Mouse (Mus musculus) neural tube, embryonic 10.5 days (tissue): Measurements from ENCODE around the gene Mgst2.
A peak's percentile ranks its signal among the peaks of the same experiment; 100 is the strongest.

Experiments
- DNase-seq: peaks from one replicate; pipeline ENCODE4 v3.0.0-alpha.2; 2017; ENCODE audit warnings: low spot score; ENCODE audit errors: extremely low spot score

Mgst2 gene

DNA sequence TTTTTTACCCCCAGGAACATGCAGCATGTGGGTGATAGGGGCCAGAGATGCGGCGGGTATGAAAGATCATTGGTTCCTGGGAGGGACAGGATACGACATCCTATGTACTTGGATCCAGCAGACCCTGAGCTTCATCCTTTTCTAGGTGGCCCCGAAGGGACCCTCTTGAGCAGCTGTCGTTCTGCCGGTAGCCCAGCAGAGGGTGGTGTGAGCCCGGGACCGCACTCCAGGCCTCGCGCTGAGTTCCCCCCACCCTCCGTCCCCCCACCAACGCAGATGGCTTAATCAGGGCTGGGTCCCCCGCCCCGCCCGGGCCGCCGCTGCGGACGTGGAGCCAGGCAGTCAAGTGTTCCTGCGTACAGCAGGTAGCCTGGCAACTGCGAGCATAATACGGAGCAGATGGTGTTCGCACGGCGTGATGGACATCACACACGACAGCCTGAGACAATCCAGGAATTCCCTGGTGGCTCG lies 41.2 kb downstream of the Mgst2 start:
- peak; percentile 95 for DNase-seq

DNA sequence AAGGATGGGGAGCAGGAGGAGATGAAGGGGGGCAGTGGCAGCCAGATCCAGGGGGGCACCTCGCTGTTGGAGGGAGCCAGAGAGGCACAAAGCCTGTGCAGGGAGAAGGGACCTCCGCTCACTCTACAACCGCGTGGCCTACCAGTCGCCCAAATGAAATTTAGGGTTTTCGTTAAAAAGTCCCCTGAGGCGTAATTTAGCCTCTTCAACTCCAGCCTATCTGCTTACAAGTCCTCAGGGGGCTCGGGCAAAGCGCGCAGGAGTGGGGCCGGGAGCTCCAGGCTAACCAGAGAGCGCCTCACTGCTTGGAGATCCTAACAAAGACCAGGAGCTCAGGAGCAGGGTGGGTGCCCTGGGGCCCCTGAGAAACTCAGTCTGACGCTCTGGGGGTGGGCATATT lies 41.8 kb downstream of the Mgst2 start:
- DNase-seq = peak; percentile 73

DNA sequence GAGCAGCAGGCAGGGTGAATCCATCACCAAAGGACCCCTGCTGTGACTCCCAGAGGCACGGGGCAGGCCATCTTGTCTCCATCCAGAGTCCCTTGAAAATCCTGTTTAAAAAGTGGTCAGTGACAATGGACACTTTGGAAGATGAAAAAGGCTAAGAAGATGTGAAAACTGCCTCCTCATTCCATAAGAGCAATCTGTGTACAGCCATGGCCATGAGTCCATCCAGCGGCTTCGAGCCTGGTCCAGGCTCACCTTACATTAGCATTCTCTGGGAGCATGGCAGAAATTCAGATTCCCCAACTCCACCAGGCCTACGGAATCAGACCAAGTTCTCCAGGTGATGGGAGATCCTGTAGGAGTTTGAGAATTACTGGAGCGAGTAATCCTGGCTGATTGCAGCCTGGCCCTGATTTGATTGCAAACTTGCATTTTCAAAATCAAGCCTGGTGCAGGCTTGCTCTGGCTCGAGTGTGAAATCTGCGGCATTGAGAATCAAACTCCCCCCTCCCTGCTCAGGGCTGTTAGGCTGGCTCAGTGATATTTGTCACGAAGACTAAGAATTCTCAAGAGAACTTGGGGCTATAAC lies 42.6 kb downstream of the Mgst2 start:
- DNase-seq = peak; percentile 35

DNA sequence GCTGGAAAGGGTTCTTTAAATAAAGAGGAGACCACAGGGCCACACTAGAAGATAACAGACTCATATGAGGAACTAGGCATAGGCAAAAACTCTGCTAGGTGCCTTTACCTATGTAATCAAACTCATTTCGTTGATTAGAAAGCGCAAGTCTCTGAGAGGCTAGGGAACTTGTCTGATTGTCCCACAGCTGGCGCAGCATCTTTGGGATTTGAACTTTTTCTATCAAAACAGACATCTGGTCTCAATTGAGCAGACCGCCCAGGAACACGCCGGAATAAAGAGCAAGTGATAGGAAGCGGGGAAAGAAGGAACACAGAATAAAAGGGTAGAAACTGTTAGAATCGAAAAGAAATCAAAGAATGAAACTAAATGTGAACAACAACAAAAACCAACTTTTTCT lies 43.3 kb downstream of the Mgst2 start:
- peak; percentile 27 for DNase-seq

DNA sequence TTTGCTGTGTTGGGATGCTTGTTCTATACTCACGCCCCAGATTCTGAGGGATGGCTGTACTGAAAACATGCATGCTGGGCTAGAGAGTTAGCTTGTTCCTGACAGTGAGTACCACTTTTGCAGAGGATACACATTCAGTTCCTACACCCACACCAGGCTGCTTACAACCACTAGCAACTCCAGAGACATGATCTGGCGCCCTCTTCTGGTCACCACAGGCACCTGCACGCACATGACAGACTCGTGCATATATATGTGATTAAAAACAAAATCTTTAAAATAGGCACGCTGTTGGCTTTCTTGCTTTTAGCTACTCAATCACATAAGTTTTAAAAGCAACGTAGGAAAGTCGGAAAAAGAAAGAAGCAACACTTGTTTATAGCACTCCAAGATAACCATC lies 45.1 kb downstream of the Mgst2 start:
- no peak for DNase-seq

DNA sequence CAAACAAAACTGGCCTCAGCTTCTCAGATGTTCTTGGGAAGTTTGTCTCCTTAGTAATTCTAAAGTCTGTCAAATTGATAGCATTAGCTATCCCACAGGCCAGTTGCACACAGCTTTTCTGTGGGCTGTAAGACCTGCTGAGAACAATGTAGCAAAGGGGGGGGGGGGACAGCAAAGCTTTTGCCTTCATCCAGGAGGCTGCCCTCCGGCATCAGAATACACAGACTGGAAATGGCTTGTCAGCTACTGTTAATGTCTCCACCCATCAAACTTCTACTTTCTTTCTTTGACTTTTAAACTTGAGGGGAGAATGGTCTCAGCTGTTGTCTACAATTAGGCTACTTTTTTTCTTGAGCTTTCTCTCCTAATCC lies 48.2 kb downstream of the Mgst2 start:
- DNase-seq = no peak

DNA sequence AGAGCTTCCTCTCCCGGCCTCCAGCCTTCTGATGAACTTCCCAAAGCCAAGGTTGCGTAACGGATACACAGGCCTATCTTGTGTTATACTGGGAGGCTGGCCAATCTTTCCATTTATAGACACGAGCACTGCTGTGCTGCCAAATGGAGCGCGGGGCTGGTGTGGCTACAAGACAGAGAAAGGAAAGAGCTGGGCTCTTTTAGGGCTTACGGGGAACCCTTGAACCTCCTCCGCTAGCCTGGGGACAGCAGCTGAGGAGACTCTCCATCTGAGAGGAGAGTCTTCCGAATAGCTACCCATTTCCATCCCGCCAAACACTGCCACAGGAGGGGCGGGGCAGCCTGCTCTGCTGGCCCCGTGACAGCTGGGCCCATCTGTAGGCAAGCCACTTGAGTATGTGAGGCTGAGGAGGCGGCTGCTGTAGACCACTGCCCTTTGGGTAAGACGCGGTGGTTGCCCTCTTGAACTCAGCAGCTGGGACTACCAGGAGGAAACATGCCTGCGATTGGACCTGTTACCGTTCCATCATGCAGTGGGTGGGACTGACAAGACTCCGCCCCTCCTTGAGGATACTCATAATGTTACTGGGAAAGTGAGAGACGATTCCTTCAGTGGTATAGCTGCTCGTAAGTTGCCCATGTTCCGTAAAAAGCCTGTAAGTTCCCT lies 48.7 kb downstream of the Mgst2 start:
- peak; percentile 39 for DNase-seq

DNA sequence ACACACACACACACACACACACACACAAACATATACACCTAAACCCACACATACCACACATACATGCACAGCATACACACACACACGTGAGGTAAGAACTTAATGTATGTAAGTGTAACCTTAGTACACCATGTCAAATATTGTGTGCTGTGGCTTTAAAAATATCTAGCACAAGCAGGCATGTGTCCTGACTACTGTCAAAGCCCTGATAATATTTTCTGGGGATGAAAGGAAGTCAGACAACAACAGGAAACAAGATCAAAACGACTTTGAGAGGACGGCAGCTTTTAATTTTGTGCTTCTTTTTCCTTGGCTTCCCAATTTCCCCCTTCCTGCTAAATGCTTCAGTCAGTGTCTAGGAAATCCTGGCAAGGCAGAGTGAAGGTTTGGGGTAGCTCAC lies 52.2 kb downstream of the Mgst2 start:
- DNase-seq = no peak

DNA sequence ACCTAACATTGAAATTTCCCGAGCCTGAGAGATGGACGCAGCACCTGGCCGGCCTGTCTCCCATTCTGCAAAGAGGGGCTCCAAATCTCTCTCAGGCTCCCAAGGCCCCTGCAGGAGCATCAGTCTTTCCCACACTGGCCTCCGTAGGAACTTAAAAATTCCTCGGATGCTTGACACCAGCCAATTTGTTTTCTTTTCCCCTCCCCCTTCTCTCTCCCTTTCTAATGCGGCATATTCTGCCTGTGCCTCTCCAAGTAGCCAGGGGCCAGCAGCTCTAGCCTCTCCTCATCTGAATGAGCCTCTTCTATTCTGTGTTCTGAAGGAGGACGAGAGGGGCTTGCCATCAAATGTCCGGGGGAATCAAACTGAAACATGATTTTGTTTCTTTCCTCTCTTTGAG lies 53.1 kb downstream of the Mgst2 start:
- peak; percentile 43 for DNase-seq

DNA sequence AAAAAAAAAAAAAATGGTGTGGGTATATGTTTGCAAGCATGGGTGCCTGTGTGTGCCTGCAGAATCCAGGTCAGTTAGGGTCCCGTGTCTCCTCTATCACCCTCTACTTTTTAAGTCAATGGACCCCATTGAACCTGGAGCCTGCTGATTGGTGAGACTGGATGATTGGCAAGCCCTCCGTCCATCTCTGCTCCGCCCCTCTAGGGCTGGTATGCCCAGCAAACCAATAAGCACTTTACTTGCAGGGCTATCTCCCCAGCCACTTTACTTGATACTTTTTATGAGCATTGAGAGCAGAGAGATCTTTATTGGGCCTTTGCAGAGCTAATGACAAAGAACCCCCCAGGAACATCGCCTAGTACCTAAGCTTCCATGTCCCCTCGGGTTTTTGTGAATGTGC lies 54.3 kb downstream of the Mgst2 start:
- DNase-seq = no peak

DNA sequence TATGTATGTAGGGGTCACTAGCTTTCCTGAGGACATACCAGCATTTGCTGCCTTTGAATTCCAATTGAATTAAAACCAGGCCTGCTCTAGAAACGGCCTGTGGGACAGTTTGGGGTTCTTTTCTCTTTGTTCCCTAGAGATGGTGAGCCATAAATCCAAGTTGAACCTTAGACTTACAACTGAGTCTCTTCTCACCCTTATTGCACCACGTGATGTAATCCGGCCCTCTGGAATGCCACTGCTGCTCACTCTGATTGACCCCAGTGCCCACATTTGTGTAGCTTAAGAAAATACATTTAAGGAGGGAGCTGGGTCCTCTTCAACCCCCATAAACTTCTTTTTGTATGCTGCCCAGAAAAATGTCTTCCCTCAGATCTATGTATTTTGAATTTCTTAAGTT lies 57.3 kb downstream of the Mgst2 start:
- DNase-seq = no peak

DNA sequence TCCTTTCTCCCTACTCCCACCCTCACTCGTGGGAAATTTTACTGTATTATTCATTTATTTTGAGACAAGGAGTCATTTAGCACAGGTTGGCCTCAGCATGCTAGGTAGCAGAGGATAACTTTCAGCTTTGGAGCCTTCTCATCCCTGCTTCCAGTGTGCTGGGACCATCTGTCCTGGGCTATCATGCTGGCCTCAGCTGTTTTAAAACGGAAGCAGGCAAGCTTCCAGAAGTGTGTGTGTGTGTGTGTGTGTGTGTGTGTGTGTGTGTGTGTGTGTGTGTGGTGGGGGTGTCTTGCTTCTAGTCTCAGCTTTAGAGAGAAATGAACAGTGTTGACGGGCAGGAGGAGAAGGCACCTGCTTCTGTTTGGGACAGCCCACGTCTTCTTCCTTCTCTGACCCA lies 57.7 kb downstream of the Mgst2 start:
- DNase-seq = no peak

DNA sequence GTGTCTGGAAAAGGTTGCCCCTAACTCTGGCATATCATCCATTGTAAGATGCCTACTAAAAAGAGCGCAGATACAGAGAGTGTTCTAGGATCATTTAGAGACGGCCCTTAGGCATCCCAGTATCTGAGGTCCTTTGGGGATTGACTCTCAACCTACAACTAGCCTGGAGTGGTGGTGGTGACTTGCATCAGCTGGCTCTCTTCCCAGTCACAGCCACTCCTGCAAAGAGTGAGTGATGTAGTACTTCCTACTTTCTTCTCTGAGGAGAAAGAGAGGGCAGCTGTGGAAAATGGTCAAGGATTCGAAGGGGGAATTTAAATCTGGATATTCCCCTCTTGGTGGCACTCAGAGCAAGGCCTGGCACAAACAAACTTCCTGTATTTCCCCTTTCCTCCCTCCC lies 59.2 kb downstream of the Mgst2 start:
- DNase-seq = no peak

DNA sequence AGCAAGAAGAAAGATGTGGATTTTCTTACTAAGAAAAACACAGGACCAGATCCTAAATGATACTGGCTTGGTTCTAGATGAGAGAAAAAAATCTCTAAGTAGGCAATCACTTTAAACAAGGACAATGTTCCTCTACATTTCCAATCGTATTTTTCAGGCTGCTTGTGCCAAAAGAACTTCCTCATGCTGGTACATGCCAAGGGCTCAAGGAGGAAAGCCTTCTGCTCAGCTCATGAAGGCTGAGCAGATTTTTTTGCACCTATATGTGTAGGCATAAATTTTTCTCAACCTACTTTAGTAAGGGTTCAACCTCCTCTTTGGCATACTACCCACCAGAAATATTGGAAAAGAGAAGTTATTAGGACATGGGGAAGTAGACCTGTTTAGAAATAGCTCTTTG lies 59.8 kb downstream of the Mgst2 start:
- DNase-seq = no peak

DNA sequence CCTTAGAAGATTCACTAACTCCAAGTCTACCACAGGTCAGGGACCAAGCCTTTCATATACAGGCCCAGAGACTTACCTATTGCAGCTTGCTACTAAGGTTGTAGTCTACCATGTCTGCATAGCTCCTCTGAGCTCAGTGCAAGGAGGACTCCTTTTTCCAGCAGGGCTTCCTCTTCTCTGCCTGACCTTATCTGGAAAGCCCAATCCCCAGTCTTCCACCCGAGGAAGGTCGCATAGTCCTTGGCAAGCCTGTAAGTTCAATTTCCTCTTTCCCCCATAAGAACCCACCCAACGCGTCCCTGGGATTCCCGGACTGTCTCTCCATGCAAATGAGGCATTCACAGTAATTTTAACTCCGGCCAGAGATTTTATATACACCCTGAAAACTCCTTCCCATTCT lies 66.1 kb downstream of the Mgst2 start:
- no peak for DNase-seq

DNA sequence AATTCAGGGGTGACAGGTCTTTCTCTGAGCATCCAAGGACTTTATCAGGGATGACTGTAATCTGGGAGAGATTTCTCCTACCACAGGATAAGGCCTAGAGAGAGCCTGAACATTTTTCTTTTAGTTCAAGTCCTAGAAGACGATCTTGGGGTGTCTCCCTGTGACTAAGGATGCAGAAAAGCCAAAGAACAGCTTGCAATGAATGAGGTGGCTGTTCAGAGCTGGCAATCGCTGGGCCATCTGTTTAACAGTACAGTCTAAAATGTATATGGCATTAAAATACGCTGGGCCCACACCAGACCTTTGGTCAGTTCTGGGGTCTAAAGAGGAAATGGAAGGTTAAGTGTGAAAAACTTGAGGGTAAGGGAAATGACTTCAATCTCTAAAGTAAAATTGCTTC lies 67.3 kb downstream of the Mgst2 start:
- DNase-seq = no peak

DNA sequence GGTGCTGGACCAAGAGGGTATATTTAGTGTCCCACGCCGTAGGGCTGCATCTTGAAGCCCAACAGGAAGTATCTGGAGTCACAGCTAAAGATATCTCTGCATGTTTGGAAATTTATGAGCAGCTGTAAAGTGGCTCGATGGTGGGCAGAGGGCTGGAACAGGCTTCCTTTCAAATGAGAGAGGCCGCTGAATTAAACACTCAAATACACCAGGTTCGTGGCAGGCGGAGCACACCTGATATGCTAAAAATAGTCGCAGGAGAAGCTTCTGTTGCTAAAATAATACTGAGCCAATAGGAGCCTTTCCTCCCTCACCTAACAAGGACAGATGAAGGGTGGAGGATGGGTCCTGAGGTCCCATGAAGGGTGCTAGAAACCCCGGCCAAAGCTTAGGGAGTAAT lies 67.8 kb downstream of the Mgst2 start:
- DNase-seq = no peak

DNA sequence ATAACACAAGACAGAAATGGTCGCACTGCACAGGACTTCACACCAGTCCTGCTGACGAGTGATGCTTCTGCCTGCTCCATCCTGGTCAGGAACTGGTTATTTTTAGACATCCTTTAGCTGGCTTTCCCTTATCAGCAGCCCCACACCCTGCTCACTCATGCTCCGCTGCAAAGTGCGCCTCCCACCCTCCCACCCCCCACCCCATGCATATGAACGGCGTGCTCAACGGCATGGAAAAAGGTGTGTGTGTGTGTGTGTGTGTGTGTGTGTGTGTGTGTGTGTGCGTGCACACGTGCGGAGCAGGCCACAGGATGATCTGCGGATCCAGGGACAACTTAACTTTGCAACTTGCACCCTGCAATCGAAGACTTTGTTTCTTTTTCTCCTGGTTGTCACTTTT lies 68.3 kb downstream of the Mgst2 start:
- no peak for DNase-seq

DNA sequence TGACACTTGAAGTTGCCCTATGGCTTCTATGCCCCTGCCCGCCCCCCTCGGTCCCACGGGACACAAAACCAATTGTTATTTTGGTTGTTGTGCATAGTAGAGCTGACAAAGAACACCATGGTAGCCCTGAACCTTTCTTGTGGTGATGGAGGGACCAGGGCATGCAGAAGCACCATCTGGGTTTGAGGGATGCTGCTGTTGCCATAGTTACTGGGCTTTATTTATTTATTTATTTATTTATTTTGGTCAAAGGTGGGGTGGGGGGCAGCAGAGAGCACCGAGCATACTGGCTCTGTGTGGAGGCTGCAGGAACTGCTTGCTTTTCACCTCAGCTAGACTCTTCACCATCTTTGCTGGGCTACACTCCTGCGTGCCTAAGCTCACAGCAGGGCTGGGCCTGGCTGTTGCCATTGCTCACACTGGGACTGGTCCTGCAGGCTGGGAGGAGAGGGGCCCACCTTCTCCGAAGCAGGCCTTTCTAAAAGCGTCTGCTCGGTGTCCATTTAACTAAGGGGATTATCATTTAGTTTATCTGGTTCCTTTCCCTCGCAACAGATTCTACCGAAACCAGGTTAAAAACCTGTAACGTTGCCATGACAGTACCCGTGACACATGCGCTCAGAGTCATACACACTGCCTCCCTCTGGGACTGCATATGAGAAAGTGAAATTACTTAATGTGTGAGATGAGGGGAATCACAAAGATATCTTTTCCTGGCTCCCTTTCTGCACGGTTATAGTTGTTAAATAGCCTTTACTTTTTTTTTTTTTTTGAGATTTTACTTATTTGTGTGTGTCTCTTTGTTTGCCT lies 69.2 kb downstream of the Mgst2 start:
- DNase-seq = no peak

DNA sequence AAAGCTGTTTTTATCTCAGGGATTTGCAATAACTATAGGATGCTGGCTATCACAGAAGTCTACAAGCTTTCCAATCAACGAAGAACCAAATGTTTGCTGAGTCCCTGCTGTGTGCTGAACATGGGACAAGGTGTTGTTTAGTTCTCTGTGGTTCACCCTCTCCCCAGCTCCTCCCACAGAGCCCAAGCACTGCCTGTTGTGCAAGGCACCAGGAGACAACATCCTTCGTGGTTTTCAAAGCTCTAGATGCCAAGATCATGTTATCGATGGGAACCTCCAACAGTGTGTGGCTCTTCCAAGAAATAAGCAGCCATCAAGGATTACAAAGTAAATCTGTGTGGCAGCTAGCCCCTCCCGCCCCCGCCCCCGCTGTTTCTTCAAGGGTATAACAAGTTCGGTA lies 70.5 kb downstream of the Mgst2 start:
- no peak for DNase-seq

DNA sequence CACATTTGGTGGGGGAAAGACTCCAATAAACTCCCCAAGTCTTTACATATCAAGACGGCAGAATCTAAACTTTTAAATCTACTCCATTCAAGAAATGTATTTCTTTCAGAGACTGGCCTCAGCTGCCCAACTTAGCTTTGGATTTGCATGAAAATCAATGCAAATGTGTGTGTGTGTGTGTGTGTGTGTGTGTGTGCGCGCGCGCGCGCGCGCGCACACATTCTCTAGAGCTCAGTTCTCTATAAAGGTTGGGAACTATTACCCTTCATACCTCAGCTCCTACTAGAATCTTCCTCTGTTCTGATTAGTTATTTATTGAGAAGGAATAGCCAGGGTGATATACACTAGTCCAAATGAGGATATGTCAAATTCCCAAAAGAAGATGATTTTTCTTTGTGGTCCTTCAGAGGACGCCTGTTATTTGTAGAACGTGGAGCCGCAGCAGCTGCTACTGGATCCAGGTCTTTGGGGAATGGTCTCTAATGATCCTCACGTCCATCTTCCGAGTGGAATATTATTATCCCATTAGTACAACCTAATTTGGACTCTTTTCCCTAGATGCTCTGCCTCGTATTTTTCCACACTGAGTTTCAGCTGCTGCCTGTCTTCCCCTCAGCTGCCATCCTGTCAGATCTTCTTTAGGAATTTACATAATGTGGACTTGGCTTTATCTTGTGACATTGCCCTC lies 71.9 kb downstream of the Mgst2 start:
- DNase-seq = no peak
